Mouse (Mus musculus) limb, embryonic 14.5 days (tissue): ENCODE data around the gene Tex16. TPM values are rescaled to one million over a fixed set of nuclear protein-coding genes. Genes with fewer than 3 reads are reported as not detected.

Source experiments
- ATAC-seq: fragments of 200-750 bp; cut with Nextera tagmentation; 2 replicates; pipeline ENCODE4 v1.8.0; 2017; ENCODE audit warnings: low read depth, moderate number of reproducible peaks, moderate TSS enrichment; ENCODE audit not compliant: low FRiP score
- DNase-seq: peaks from one replicate; pipeline ENCODE4 v3.0.0-alpha.2; 2015; ENCODE audit warnings: low spot score
- H3K27ac ChIP-seq: fragments of 300-500 bp; sonication (generic); replicated peaks from 2 replicates; pipeline ENCODE4 v1.5.1; 2014; ENCODE audit warnings: low read depth, mild to moderate bottlenecking, low read length, moderate library complexity, mixed read lengths
- H3K27me3 ChIP-seq: fragments of 300-500 bp; sonication (generic); 2 replicates; pipeline ENCODE4 v1.6.1; 2014; ENCODE audit warnings: low read length, mixed read lengths; ENCODE audit not compliant: control insufficient read depth, insufficient read depth
- H3K36me3 ChIP-seq: fragments of 300-500 bp; sonication (generic); 2 replicates; pipeline ENCODE4 v1.6.1; 2014; ENCODE audit warnings: mild to moderate bottlenecking, low read length, moderate library complexity, mixed read lengths; ENCODE audit not compliant: control insufficient read depth, insufficient read depth
- H3K4me1 ChIP-seq: fragments of 300-500 bp; sonication (generic); 2 replicates; pipeline ENCODE4 v1.6.1; 2014; ENCODE audit warnings: antibody characterized with exemption, low read length, mixed read lengths; ENCODE audit not compliant: control insufficient read depth, insufficient read depth
- H3K4me2 ChIP-seq: fragments of 300-500 bp; sonication (generic); replicated peaks from 2 replicates; pipeline ENCODE4 v1.6.1; 2014; ENCODE audit warnings: low read depth, mild to moderate bottlenecking, low read length, moderate library complexity; ENCODE audit not compliant: severe bottlenecking
- H3K4me3 ChIP-seq: fragments of 300-500 bp; sonication (generic); replicated peaks from 2 replicates; pipeline ENCODE4 v1.5.1; 2014; ENCODE audit warnings: low read length
- H3K9ac ChIP-seq: fragments of 300-500 bp; sonication (generic); 2 replicates; pipeline ENCODE4 v1.6.1; 2014; ENCODE audit warnings: mild to moderate bottlenecking, low read depth, low read length, moderate library complexity; ENCODE audit not compliant: severe bottlenecking
- H3K9me3 ChIP-seq: fragments of 300-500 bp; sonication (generic); 2 replicates; pipeline ENCODE4 v1.6.1; 2016; ENCODE audit warnings: low read length; ENCODE audit not compliant: control insufficient read depth
- POLR2A ChIP-seq: fragments of 200-500 bp; IDR thresholded peaks from 2 replicates; pipeline ENCODE4 v1.8.0; 2012; ENCODE audit warnings: inconsistent platforms, mild to moderate bottlenecking, moderate library complexity, borderline replicate concordance; ENCODE audit not compliant: insufficient read depth, insufficient read length; ENCODE audit errors: extremely low read depth
- WGBS: fragments of 180-500 bp; shearing (Covaris S2); extraction: QIAGEN DNeasy Blood & Tissue Kit; methylation state at CpG from one replicate; pipeline ENCODE4 v1.1.7; 2014; 5-methylcytosine and 5-hydroxymethylcytosine counted together
- polyA plus RNA-seq, 2 experiments: library from polyadenylated mRNA; depleted of rRNA in 1 of 2; stranded (reverse) in 1 of 2; unstranded in 1 of 2; fragments of >200 nt; fragmentation: Nextera tagmentation in 1 of 2; extraction: Ambion mirVana in 1 of 2; gene quantifications; 2 replicates each; pipeline versions ENCODE4 v1.2.1 to v1.2.3; 2012 to 2014

Tex16 gene
- 0.23 and 0.60 TPM in 2 replicates for polyA plus RNA-seq (2012; rRNA removed)
- polyA plus RNA-seq (2014; fragmentation: Nextera tagmentation; extraction: Ambion mirVana), result 1.1 and 3.6 TPM in 2 replicates

- TF ChIP-seq POLR2A, result no peak
- H3K4me3 ChIP-seq, result no peak within 1 kb of the TSS
- H3K4me2 ChIP-seq, result no peak within 1 kb of the TSS
- H3K27ac ChIP-seq, result no peak within 1 kb of the TSS
- H3K9ac ChIP-seq, result no peak within 1 kb of the TSS
- H3K9me3 ChIP-seq, result no peaks in the 10 kb centered on the region
- no peak for DNase-seq
- H3K4me1 ChIP-seq, result no peaks in the 10 kb centered on the region
- no peak for ATAC-seq
- H3K27me3 ChIP-seq, result no peaks in the 10 kb centered on the region
- no peaks in the 10 kb centered on the region for H3K36me3 ChIP-seq
These were observed at the start of gene Tex16 for GRCm38 (mm10) chrX:112010707-112011106. Gene Tex16, plus strand, starts transcription at chrX:112011007.

- ATAC-seq (no peak), DNase-seq (no peak)
- Histone ChIP-seq H3K27me3 (no peaks in the 10 kb centered on the region), H3K4me3 (no peak overlapping the region), H3K27ac (no peak overlapping the region), H3K4me2 (no peak overlapping the region), H3K4me1 (no peaks in the 10 kb centered on the region), H3K9ac (no peak overlapping the region), H3K36me3 (no peaks in the 10 kb centered on the region), H3K9me3 (no peaks in the 10 kb centered on the region)
- WGBS, result 26% methylated on average over 1 of the region's 1 CpGs
- TF ChIP-seq POLR2A, result no peak
These were observed 11.1 kb upstream of the Tex16 start for GRCm38 (mm10) chrX:111999661-112000060.

Other genes with a start within 250 kb of the Tex16 start
- gene Gm45194, start 119.6 kb upstream of the Tex16 start, polyA plus RNA-seq (2012; rRNA removed), result 0.15 and 0.19 TPM in 2 replicates
- gene Gm45194, start 119.6 kb upstream of the Tex16 start, polyA plus RNA-seq (2014; fragmentation: Nextera tagmentation; extraction: Ambion mirVana), result 1.7 TPM in 2 replicates
- 0.38 and 0.45 TPM in 2 replicates for gene 4933403O08Rik, start 228.0 kb downstream of the Tex16 start, polyA plus RNA-seq (2012; rRNA removed)
- 0.50 TPM in 1 of 2 replicates, not detected in the other for gene 4933403O08Rik, start 228.0 kb downstream of the Tex16 start, polyA plus RNA-seq (2014; fragmentation: Nextera tagmentation; extraction: Ambion mirVana)